Mouse (Mus musculus) heart, adult 8-10 months (tissue): Measurements from ENCODE around the gene Map3k6. TPM values are rescaled to one million over a fixed set of nuclear protein-coding genes. Genes with fewer than 3 reads are reported as not detected.
A peak's percentile ranks its signal among the peaks of the same experiment; 100 is the strongest.

ENCODE experiments used
- DNase-seq: peaks from one replicate; pipeline ENCODE4 v3.0.0; 2022; ENCODE audit warnings: low spot score
- microRNA-seq: library from miRNA; unstranded; fragments of <30 nt; microRNA quantifications from one replicate; pipeline ENCODE4 v1.2.0, GENCODE M21; 2022
- total RNA-seq, 4 experiments: library from RNA; stranded (reverse); gene quantifications; 2 replicates each; pipeline ENCODE4 v1.2.4; 2022

Gene Map3k6
- total RNA-seq, 4 experiments from 2014 or later = 14.8 to 21.8 (median 16.3) TPM

DNA sequence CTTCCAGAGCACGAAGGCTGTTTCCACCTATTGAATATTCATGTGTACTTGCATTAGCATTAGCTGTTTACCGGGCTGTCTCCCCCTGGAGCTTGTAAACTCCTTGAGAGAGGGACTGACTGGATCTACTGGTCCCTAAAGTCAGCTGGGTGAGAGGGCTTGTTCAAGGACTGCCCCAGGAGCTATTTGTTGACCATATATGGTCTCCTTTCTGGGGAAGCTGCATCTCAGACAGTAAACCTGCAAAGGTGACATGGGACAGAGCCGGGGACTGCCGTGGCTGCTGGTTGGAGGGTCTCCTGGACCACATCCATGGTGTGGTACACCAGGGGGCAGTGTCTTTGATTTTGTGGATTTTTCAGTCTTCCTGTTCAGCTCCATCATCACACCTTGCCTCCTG, 42.0 kb downstream of the Map3k6 start:
- DNase-seq = no peak

DNA sequence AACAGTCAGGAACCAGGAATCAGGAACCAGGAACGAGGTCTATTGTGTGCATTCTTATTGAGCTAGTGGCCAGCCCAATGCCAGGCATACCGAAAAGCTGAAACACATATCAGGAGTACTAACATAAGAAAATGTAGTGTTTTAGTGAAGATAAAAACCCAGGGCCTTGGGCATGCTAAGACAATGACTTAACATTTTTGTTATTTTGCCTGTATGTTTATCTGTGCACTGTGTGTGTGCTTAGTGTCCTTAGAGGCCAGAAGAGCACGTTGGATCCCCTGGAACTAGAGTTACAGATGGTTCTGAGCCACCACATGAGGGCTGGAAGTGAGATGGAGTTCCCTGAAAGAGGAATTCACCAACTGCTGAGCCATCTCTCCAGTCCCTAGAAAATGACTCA, 44.7 kb downstream of the Map3k6 start:
- no peak for DNase-seq

GRCm38 (mm10) chr4:133285950-133286349, 45.3 kb downstream of the Map3k6 start:
- no peak for DNase-seq

DNA sequence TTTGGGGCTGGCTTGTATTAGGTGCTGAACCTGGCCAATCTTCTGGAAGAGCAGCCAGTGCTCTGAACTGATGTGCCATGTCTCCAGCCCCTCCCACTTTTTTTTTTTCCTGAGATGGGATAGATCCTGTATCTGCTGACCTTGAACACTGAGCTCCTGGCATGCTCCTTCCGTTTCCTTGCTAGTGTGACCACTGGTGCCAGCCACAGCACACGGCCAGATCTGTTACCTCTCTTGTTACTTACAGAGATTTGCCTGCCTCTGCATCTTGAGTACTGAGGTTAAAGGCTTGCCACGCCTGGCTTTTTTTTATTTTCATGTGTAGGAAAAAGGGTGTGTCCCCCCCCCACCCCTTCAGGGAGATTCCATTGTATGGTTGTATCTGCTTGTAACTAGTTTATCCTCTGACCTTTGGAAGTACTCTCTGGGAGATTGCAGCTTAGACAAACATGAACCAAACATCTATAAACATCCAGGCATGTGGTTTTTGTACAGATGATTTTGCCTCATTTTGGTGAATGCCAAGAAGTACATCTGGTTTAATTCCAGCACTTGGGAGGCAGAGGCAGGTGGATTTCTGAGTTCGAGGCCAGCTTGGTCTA, 46.0 kb downstream of the Map3k6 start:
- DNase-seq = no peak

DNA sequence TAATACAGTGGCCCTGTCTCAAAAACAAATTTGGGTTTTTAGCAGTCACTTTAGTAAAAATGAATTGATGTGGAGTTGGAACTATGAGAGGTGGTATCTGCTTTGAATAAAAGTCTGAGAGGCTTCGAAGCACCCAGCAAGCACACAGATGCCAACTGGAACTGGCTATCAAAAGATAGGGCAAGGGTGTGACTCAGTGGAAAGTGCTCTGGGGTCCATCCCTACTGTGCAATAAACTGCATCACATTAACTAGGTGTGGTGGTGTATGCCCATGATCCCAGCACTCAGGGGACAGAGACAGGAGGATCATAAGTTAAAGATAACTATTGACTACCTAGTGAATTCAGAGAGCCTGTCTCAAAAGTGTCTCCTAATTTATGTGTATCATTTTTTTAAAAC, 50.6 kb downstream of the Map3k6 start:
- no peak for DNase-seq

- DNase-seq = no peak
These were observed 51.8 kb downstream of the Map3k6 start for GRCm38 (mm10) chr4:133292405-133292804.

GRCm38 (mm10) chr4:133292901-133293843, 52.6 kb downstream of the Map3k6 start:
- DNase-seq = no peak

DNA sequence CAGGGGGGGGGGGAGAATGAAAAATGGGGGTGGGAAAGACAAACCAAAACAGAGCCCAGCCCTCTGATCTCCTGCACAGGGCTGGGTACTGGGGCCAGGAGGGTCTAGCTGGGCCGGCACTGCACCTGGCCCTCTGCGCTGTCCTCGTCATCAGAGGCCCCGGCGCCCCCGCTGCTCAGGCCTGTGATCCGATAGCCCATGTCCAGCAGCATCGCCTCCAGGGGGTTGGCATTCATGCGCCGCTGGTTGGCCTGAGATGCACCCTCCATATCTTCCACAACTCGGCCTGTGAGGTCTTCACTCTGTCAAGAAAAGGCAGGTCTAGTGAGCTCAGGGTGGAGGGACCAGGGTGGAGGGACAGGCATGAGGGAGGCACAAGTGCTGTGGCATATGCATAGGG, 53.5 kb downstream of the Map3k6 start:
- no peak for DNase-seq

GRCm38 (mm10) chr4:133297360-133297759, 56.7 kb downstream of the Map3k6 start:
- no peak for DNase-seq

DNA sequence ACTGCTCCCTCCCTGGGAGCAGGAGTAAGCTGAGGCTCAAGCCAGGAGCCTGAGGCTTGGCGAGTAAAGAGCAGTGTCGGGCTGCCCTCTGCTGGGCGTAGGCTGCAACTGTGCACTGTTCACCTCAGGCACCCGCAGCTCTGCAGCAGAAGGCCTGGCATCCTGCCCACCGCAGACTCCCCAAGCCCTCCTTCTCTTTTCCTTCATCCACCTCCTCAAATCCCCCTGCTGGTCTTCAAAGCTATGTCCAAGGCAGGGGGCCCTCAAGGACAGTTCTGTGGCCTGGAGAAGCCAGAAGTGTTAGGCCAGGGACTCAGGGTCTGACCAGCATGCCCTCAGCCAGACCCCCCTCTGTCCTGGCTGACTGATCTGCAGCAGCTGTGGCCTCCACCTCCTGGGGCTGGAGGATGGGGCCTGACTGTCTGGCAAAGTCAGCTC, 57.2 kb downstream of the Map3k6 start:
- peak; percentile 72 for DNase-seq

GRCm38 (mm10) chr4:133298516-133299365, 58.1 kb downstream of the Map3k6 start:
- DNase-seq = no peak

DNA sequence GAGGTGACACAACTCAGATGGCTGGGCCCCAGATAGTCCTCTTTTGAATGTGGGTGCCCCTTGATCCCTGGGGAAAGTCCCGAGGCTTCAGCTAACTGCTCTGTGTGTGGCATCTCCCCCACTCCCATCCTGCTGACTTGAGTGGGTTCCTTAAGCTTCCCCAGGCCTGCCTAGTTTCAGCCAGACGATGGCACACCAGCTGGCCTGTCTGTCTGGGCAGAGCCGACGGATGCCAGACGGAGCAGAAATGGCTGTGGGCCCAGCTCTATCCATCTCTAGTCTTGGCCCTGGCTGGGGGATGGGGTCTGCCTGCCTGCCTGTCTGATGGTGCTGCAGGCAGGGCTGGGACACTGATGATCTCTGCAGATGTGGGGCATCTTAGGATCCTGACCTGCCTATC, 59.1 kb downstream of the Map3k6 start:
- DNase-seq = no peak

DNA sequence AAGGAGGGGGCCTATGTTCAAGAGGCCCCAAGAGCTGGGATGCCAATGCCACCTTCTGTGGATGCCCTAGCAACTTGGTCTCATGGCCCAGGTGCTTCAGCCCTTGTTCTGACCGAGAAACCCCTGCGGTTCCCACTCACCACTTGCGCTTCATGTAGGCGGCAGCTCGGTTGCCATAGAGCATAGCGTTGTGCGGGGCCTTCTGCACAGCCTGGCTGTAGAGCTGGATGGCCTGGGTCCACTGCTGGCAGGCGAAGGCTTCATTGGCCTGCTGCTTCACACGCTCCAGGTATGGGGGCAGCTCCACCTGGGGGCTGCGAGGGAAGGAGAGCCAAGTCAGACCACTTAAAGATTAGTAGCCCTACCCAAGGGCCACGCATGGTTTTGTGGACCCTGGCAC, 59.8 kb downstream of the Map3k6 start:
- no peak for DNase-seq

- peak; percentile 67 for DNase-seq
These were observed 61.2 kb downstream of the Map3k6 start for GRCm38 (mm10) chr4:133301802-133302201.

Small RNAs within 50 kb of the gene (microRNA-seq; reads per million reads assigned to microRNA genes)
- not detected for gene Mir7017

Other genes starting within 250 kb of the Map3k6 start
- 10 to 100 TPM; 37.5 to 52.5 (median 45.0) TPM for gene Ahdc1, start 229.6 kb upstream of the Map3k6 start, total RNA-seq
- gene Wasf2, start 110.3 kb upstream of the Map3k6 start, total RNA-seq = 10 to 100 TPM; 64.1 to 87.2 (median 71.5) TPM
- gene Cd164l2, start 28.7 kb upstream of the Map3k6 start, total RNA-seq = not detected
- gene Gpr3, start 28.3 kb upstream of the Map3k6 start, total RNA-seq = not detected
- gene Sytl1, start 22.3 kb downstream of the Map3k6 start, total RNA-seq = under 1 TPM; 0.30 to 0.59 (median 0.33) TPM
- 10 to 100 TPM; 29.3 to 39.8 (median 34.3) TPM for gene Tmem222, start 37.0 kb downstream of the Map3k6 start, total RNA-seq
- 10 to 100 TPM; 77.3 to 94.3 (median 79.2) TPM for gene Wdtc1, start 112.7 kb downstream of the Map3k6 start, total RNA-seq
- 10 to 100 TPM; 16.0 to 21.9 (median 16.5) TPM for gene Slc9a1, start 128.9 kb downstream of the Map3k6 start, total RNA-seq
- 1 to 10 TPM; 1.3 to 3.0 (median 1.6) TPM for gene Tent5b, start 239.3 kb downstream of the Map3k6 start, total RNA-seq